Mouse (Mus musculus): ENCODE data around the gene Tmc1.

Gene Tmc1

GRCm38 (mm10) chr19:20796001-20796400 is 158.0 kb downstream of the Tmc1 start:
- DNase-seq, result no peak

GRCm38 (mm10) chr19:20794999-20795398 is 159.0 kb downstream of the Tmc1 start:
- no peak for DNase-seq

DNA sequence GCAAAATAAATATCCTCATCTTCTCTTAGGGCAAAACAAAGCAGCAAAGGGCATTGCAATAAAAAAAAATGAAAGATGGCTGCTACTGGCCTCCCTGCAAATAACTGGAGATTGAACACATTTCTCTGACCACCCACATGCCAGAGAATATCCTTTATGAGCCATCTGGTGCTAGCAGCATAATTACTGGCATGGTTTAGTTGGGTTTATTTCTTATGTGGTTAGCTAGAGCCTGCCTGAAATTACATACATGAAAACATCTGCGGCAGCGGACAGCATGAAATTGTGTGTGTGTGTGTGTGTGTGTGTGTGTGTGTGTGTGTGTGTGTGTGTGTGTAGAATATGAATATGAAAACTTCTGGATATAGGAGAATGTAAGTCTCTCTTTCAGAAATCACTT is 161.2 kb downstream of the Tmc1 start:
- DNase-seq, result no peak

- no peak for DNase-seq
These were observed 166.7 kb downstream of the Tmc1 start for GRCm38 (mm10) chr19:20787289-20787688.

DNA sequence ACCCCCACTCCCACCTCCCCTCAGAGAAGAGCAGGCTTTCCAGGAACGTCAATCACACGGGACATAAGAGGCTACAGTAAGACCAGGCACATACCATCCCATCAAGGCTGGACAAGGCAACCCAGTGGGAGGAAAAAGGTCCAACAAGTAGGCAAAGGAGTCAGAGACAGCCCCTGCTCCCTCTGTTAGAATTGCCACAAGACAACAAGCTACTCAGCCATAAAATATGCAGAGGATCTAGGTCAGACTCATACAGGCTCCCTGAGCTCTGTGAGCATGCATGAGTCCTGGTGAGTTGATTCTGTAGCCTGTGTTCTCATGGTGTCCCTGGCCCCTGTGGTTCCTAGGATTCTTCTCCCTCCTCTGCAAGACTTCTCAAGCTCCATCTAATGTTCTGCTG is 178.3 kb downstream of the Tmc1 start:
- DNase-seq, result no peak

DNA sequence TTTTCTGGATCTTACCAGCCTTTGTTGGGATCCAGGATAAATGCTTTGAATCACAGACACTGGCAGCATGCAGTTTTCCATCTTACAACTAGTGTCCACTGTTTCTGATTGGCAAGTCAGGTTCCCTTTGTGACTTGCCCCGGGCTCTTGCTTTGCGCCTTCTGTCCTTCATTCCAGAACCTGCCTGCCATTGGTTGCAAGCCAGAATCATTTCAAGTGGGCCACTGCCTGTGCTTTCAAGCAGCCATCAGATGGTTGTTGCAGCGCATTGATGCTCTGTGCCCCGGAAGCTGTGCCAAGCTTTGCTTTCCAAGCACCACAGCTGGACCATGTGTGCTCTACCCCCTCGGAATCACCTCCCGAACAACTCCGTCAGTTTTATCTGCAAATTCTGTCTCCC is 180.1 kb downstream of the Tmc1 start:
- DNase-seq, result no peak

- DNase-seq, result peak; percentile 37
These were observed 189.8 kb downstream of the Tmc1 start for GRCm38 (mm10) chr19:20764214-20764613.

- DNase-seq, result no peak
These were observed 192.2 kb downstream of the Tmc1 start for GRCm38 (mm10) chr19:20761675-20762426.

DNA sequence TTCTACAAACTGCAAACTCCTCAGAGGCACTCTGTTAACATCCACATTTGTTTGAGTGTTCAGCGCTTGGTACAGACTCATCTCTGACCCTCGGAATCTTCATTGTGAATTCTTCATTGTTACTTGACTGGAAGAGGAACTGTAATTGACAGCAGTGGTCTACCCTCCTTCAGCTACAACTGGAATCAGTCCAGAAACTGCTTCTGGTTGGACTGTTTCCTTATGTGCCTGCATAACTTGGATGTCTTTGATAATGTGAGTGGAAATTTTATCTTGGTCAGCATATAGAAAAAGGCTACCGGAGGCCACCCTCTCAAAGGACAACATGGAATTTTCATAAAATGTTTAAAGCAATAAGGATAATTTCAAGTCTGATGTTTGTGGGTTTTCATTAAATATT is 192.9 kb downstream of the Tmc1 start:
- no peak for DNase-seq

DNA sequence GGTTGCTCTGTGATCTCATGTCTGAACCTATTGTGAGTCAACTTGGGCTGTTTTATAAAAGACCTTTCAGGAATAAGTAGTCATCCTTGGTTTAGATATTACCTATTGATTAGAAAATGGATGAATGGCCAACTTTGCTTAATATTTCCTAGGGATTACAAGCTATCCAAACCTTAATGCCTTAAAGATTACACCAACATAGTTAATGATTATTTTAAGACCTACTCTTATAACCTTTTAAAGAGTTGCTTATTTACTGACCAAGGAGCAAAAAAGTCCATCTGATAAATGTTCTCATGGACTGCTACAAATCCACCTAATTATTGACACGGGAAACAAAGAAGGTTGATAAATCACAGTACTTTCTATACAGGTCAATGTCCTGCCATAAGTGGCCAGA is 209.4 kb downstream of the Tmc1 start:
- DNase-seq, result no peak
